Mouse (Mus musculus): ENCODE results near the gene Fam166b.

- TF ChIP-seq CTCF (IDR thresholded peaks at IDR 0.05; ENCODE audit: control insufficient read depth, insufficient read depth, low read length) (no peak), POLR2A (IDR thresholded peaks at IDR 0.05; ENCODE audit: borderline replicate concordance, control insufficient read depth, low read depth, low read length) (no peak)
Measured at GRCm38 (mm10) chr4:43383246-43384082, 45.5 kb downstream of the Fam166b start.

All from bone marrow, adult 2 months (tissue).